In genomic region chr6:146850050-146850449, GRCm38 (mm10) we compare ENCODE assay signal across 27 mouse cellular contexts. TPM values are rescaled to one million over a fixed set of nuclear protein-coding genes. Genes with fewer than 3 reads are reported as not detected.
A peak's percentile ranks its signal among the peaks of the same experiment; 100 is the strongest.
DNase-seq lines count a peak whose midpoint lies in the region; ATAC-seq and TF ChIP-seq lines count a peak whose summit lies in the region.
"Had no signal": no experiment of that assay in that cellular context is flagged by ENCODE, and none has a peak within 500 bp of the region (broad histone marks: within the 10 kb centered on the region; RNA-seq: fewer than 3 reads in every experiment).

Smco2 (plus strand) TSS chr6:146850104.

- no peaks in the 10 kb centered on the region for H3K36me3 ChIP-seq in heart, embryonic 10.5 days
- H3K36me3 ChIP-seq in heart, embryonic 11.5 days (ENCODE audit: control insufficient read depth, insufficient read depth, low read length), result no peaks in the 10 kb centered on the region
- H3K36me3 ChIP-seq in testis, adult 2 months (ENCODE audit: control insufficient read depth, insufficient read depth, low read length), result peaks cover 1% of the 10 kb centered on the region; the same call in 1 of the 2 replicates
- no peaks in the 10 kb centered on the region for H3K36me3 ChIP-seq in liver, embryonic 13.5 days
- H3K36me3 ChIP-seq in liver, embryonic 16.5 days (ENCODE audit: control insufficient read depth, insufficient read depth), result no peaks in the 10 kb centered on the region
- H3K36me3 ChIP-seq in kidney, embryonic 15.5 days, result no peaks in the 10 kb centered on the region
- H3K36me3 ChIP-seq: forebrain, embryonic 10.5 days; G1E; heart, embryonic 13.5 days; hindbrain, embryonic 13.5 days had no signal

- H3K27ac ChIP-seq in heart, embryonic 10.5 days, result peak within 1 kb of the TSS; percentile 52; the same call in 1 of the 2 replicates
- no peak within 1 kb of the TSS for H3K27ac ChIP-seq in heart, embryonic 11.5 days (ENCODE audit: low read depth, low read length)
- peak within 1 kb of the TSS; percentile 90 for H3K27ac ChIP-seq in testis, adult 2 months (ENCODE audit: control insufficient read depth, insufficient read depth, low read depth, low read length)
- peak within 1 kb of the TSS; percentile 58; the same call in 1 of the 2 replicates for H3K27ac ChIP-seq in liver, embryonic 13.5 days
- H3K27ac ChIP-seq in liver, embryonic 16.5 days (ENCODE audit: low read length), result no peak within 1 kb of the TSS
- H3K27ac ChIP-seq in kidney, embryonic 15.5 days, result no peak within 1 kb of the TSS
- H3K27ac ChIP-seq: forebrain, embryonic 10.5 days; forebrain, embryonic 13.5 days; heart, embryonic 13.5 days; hindbrain, embryonic 13.5 days had no signal

- 68% methylated on average over 4 of the region's 4 CpGs for WGBS in heart, embryonic 10.5 days
- WGBS in heart, embryonic 11.5 days (ENCODE audit: insufficient replicate concordance), result 68% methylated on average over 4 of the region's 4 CpGs
- 45% methylated on average over 4 of the region's 4 CpGs for WGBS in liver, embryonic 13.5 days (ENCODE audit: insufficient replicate concordance)
- WGBS in liver, embryonic 16.5 days (ENCODE audit: insufficient replicate concordance), result 56% methylated on average over 4 of the region's 4 CpGs
- 76% methylated on average over 4 of the region's 4 CpGs for WGBS in kidney, embryonic 15.5 days

- no peak within 1 kb of the TSS for H3K4me3 ChIP-seq in heart, embryonic 10.5 days
- no peak within 1 kb of the TSS for H3K4me3 ChIP-seq in heart, embryonic 11.5 days (ENCODE audit: low read depth, low read length)
- H3K4me3 ChIP-seq in testis, adult 2 months (ENCODE audit: control insufficient read depth, low read depth, low read length), result peak within 1 kb of the TSS; percentile 80
- no peak within 1 kb of the TSS for H3K4me3 ChIP-seq in liver, embryonic 13.5 days (replicated peaks)
- H3K4me3 ChIP-seq in liver, embryonic 16.5 days (ENCODE audit: low read depth, low read length), result no peak within 1 kb of the TSS
- H3K4me3 ChIP-seq in kidney, embryonic 15.5 days (replicated peaks), result no peak within 1 kb of the TSS
- H3K4me3 ChIP-seq: forebrain, embryonic 10.5 days; forebrain, embryonic 13.5 days; heart, embryonic 13.5 days; hindbrain, embryonic 13.5 days had no signal

- H3K9me3 ChIP-seq in heart, embryonic 10.5 days, result no peaks in the 10 kb centered on the region
- H3K9me3 ChIP-seq in heart, embryonic 11.5 days (replicated peaks; ENCODE audit: control insufficient read depth, low read length), result no peaks in the 10 kb centered on the region
- no peaks in the 10 kb centered on the region for H3K9me3 ChIP-seq in liver, embryonic 13.5 days (replicated peaks)
- H3K9me3 ChIP-seq in liver, embryonic 16.5 days (replicated peaks; ENCODE audit: control insufficient read depth, low read length), result no peaks in the 10 kb centered on the region; the same call in 1 of the 2 replicates
- no peaks in the 10 kb centered on the region for H3K9me3 ChIP-seq in kidney, embryonic 15.5 days (replicated peaks)
- H3K9me3 ChIP-seq: forebrain, embryonic 13.5 days; G1E; hindbrain, embryonic 13.5 days had no signal

- H3K4me1 ChIP-seq in heart, embryonic 10.5 days, result peaks cover 42% of the 10 kb centered on the region
- H3K4me1 ChIP-seq in heart, embryonic 11.5 days (ENCODE audit: control insufficient read depth, insufficient read depth, low read length), result peaks cover 13% of the 10 kb centered on the region; the same call in 1 of the 2 replicates
- H3K4me1 ChIP-seq in testis, adult 2 months (ENCODE audit: control insufficient read depth, insufficient read depth, low read length), result peaks cover 31% of the 10 kb centered on the region
- H3K4me1 ChIP-seq in liver, embryonic 13.5 days (replicated peaks), result peaks cover 42% of the 10 kb centered on the region
- H3K4me1 ChIP-seq in liver, embryonic 16.5 days (ENCODE audit: control insufficient read depth, low read depth, low read length), result peaks cover 7% of the 10 kb centered on the region
- H3K4me1 ChIP-seq in kidney, embryonic 15.5 days, result no peaks in the 10 kb centered on the region
- H3K4me1 ChIP-seq: forebrain, embryonic 13.5 days had no signal

- no peak for DNase-seq in heart, embryonic 10.5 days (ENCODE audit: low spot score)
- no peak for DNase-seq in testis, postnatal 14 days (ENCODE audit: low spot score)
- peak; percentile 15 for DNase-seq in liver, embryonic 13.5 days
- DNase-seq in cerebellum, postnatal 10 days, result no peak
- DNase-seq: adrenal gland, adult 2 months; adrenal gland, postnatal 14 days; cerebellum, adult 11-12 months; cerebellum, adult 8-10 months; cerebellum, postnatal 14 days; gastrocnemius, postnatal 14 days; heart, adult 11 months; heart, postnatal 14 days; heart, postnatal 4 days had no signal

- no peak within 1 kb of the TSS for H3K9ac ChIP-seq in heart, embryonic 11.5 days (ENCODE audit: low read depth, low read length)
- peak within 1 kb of the TSS; percentile 1 for H3K9ac ChIP-seq in liver, embryonic 13.5 days
- H3K9ac ChIP-seq in liver, embryonic 16.5 days (ENCODE audit: low read depth, low read length), result no peak within 1 kb of the TSS
- no peak within 1 kb of the TSS for H3K9ac ChIP-seq in kidney, embryonic 15.5 days
- H3K9ac ChIP-seq: forebrain, embryonic 13.5 days; heart, embryonic 13.5 days; hindbrain, embryonic 13.5 days had no signal

- H3K4me2 ChIP-seq in heart, embryonic 11.5 days, result no peak within 1 kb of the TSS
- H3K4me2 ChIP-seq in liver, embryonic 13.5 days, result peak within 1 kb of the TSS; percentile 23; the same call in 1 of the 2 replicates
- no peak within 1 kb of the TSS for H3K4me2 ChIP-seq in liver, embryonic 16.5 days (ENCODE audit: low read depth, low read length)
- no peak within 1 kb of the TSS for H3K4me2 ChIP-seq in kidney, embryonic 15.5 days
- H3K4me2 ChIP-seq: forebrain, embryonic 13.5 days; heart, embryonic 13.5 days; hindbrain, embryonic 13.5 days had no signal

- TF ChIP-seq CTCF in testis, adult 2 months (IDR thresholded peaks at IDR 0.05; ENCODE audit: control insufficient read depth, insufficient read depth, insufficient replicate concordance, low read depth, low read length), result no peak

- no peak for ATAC-seq in heart, embryonic 11.5 days (replicated peaks; ENCODE audit: insufficient number of reproducible peaks, low FRiP score, low TSS enrichment)
- ATAC-seq in liver, embryonic 13.5 days (ENCODE audit: low read depth), result peak; percentile 78
- 0 out of 2 replicates have a peak, but pooled peaks have one; percentile 42 for ATAC-seq in liver, embryonic 16.5 days (ENCODE audit: low read depth)
- no peak for ATAC-seq in kidney, embryonic 15.5 days (replicated peaks; ENCODE audit: low FRiP score)
- ATAC-seq: forebrain, embryonic 13.5 days; forebrain, embryonic 16.5 days; hindbrain, embryonic 16.5 days had no signal

- H3K27me3 ChIP-seq in heart, embryonic 10.5 days (ENCODE audit: insufficient read depth, poor library complexity, severe bottlenecking), result no peaks in the 10 kb centered on the region
- H3K27me3 ChIP-seq in heart, embryonic 11.5 days (ENCODE audit: control insufficient read depth, insufficient read depth, low read length), result no peaks in the 10 kb centered on the region
- no peaks in the 10 kb centered on the region for H3K27me3 ChIP-seq in testis, adult 2 months (ENCODE audit: control insufficient read depth, insufficient read depth, low read length)
- H3K27me3 ChIP-seq in liver, embryonic 13.5 days, result no peaks in the 10 kb centered on the region
- H3K27me3 ChIP-seq in liver, embryonic 16.5 days (ENCODE audit: control insufficient read depth, insufficient read depth, low read depth, low read length), result no peaks in the 10 kb centered on the region
- no peaks in the 10 kb centered on the region for H3K27me3 ChIP-seq in kidney, embryonic 15.5 days
- H3K27me3 ChIP-seq: CH12.LX; forebrain, embryonic 13.5 days; heart, embryonic 13.5 days; hindbrain, embryonic 13.5 days had no signal

- TF ChIP-seq POLR2A in testis, adult 2 months (IDR thresholded peaks at IDR 0.05; ENCODE audit: control insufficient read depth, low read depth, low read length), result peak; percentile 77; the same call in 1 of the 2 replicates

RNA-seq across cellular contexts. Expression of gene Smco2, which starts in this region (rescaled TPM):
- polyA plus RNA-seq in heart, embryonic 10.5 days (2016; fragmentation: Nextera tagmentation; extraction: Ambion mirVana), result not detected in 2 replicates
- polyA plus RNA-seq in heart, embryonic 11.5 days (2014; fragmentation: Nextera tagmentation; extraction: Ambion mirVana), result not detected in 2 replicates
- 299 and 314 TPM in 2 replicates for polyA plus RNA-seq in testis, adult 2 months (2012; rRNA removed)
- polyA plus RNA-seq in liver, embryonic 13.5 days (2015; fragmentation: Nextera tagmentation; extraction: Ambion mirVana), result not detected in 2 replicates
- polyA plus RNA-seq in liver, embryonic 16.5 days (2015; fragmentation: Nextera tagmentation; extraction: Ambion mirVana), result not detected in 2 replicates
- not detected in 2 replicates for polyA plus RNA-seq in kidney, embryonic 15.5 days (2015; fragmentation: Nextera tagmentation; extraction: Ambion mirVana)
- polyA plus RNA-seq: adrenal gland, adult 2 months; embryonic facial prominence, embryonic 11.5 days; embryonic facial prominence, embryonic 14.5 days; forebrain, embryonic 10.5 days; forebrain, embryonic 13.5 days; forebrain, embryonic 16.5 days; G1E; heart, embryonic 13.5 days; hindbrain, embryonic 13.5 days; hindbrain, embryonic 16.5 days had no signal

Comparison
In these comparisons a context has a peak if more than half of its experiments do, and no peak if none do; other contexts are left out.
1. RNA of gene Smco2 (polyA plus RNA-seq): 299 to 314 TPM in testis, adult 2 months; not detected in heart, embryonic 11.5 days, not detected in heart, embryonic 10.5 days, not detected in liver, embryonic 13.5 days, not detected in liver, embryonic 16.5 days and not detected in kidney, embryonic 15.5 days; every median in the first group is over 100 times any median in the second.
2. H3K27ac ChIP-seq: peak in heart, embryonic 10.5 days (single experiment) and testis, adult 2 months (single experiment); none in heart, embryonic 11.5 days (single experiment), liver, embryonic 16.5 days (single experiment) and kidney, embryonic 15.5 days (single experiment).
3. Peak in DNase-seq, ATAC-seq, H3K27ac ChIP-seq, H3K9ac ChIP-seq and H3K4me2 ChIP-seq in liver, embryonic 13.5 days; RNA of the gene not detected or under 1 TPM.
4. Peak in ATAC-seq in liver, embryonic 16.5 days; RNA of the gene not detected or under 1 TPM.